Mouse (Mus musculus): Measurements from ENCODE around the gene Scaf1.

GRCm38 (mm10) chr7:44964990-44965389 lies 51.2 kb downstream of the Scaf1 start:
- TF ChIP-seq CTCF (IDR thresholded peaks at IDR 0.05; ENCODE audit: control insufficient read depth, insufficient read depth, insufficient replicate concordance, low read depth, low read length) (no peak), POLR2A (IDR thresholded peaks at IDR 0.05; ENCODE audit: control insufficient read depth, low read depth, low read length) (no peak)

All from testis, adult 2 months (tissue).